Mouse (Mus musculus) heart, embryonic 15.5 days (tissue): ENCODE results near the gene Defb42. TPM values are rescaled to one million over a fixed set of nuclear protein-coding genes. Genes with fewer than 3 reads are reported as not detected.

Experiments used
- ATAC-seq: fragments of 200-750 bp; cut with Nextera tagmentation; replicated peaks from 2 replicates; pipeline ENCODE4 v1.8.0; 2017; ENCODE audit warnings: low read depth, moderate TSS enrichment; ENCODE audit not compliant: insufficient number of reproducible peaks, insufficient read depth, low FRiP score
- H3K27ac ChIP-seq: fragments of 300-500 bp; sonication (generic); 2 replicates; pipeline ENCODE4 v1.5.1; 2015; ENCODE audit warnings: mild to moderate bottlenecking, inconsistent platforms
- H3K27me3 ChIP-seq: fragments of 300-500 bp; sonication (generic); 2 replicates; pipeline ENCODE4 v1.6.1; 2015; ENCODE audit warnings: inconsistent platforms
- H3K36me3 ChIP-seq: fragments of 300-500 bp; sonication (generic); 2 replicates; pipeline ENCODE4 v1.6.1; 2015; ENCODE audit warnings: mild to moderate bottlenecking, inconsistent platforms
- H3K4me1 ChIP-seq: fragments of 300-500 bp; sonication (generic); replicated peaks from 2 replicates; pipeline ENCODE4 v1.6.1; 2015; ENCODE audit warnings: inconsistent platforms
- H3K4me2 ChIP-seq: fragments of 300-500 bp; sonication (generic); 2 replicates; pipeline ENCODE4 v1.6.1; 2015; ENCODE audit warnings: inconsistent platforms, mild to moderate bottlenecking, moderate library complexity
- H3K4me3 ChIP-seq: fragments of 300-500 bp; sonication (generic); 2 replicates; pipeline ENCODE4 v1.5.1; 2015; ENCODE audit warnings: mild to moderate bottlenecking, inconsistent platforms
- H3K9ac ChIP-seq: fragments of 300-500 bp; sonication (generic); 2 replicates; pipeline ENCODE4 v1.6.1; 2015; ENCODE audit warnings: mild to moderate bottlenecking, inconsistent platforms
- H3K9me3 ChIP-seq: fragments of 300-500 bp; sonication (generic); replicated peaks from 2 replicates; pipeline ENCODE4 v1.6.1; 2016; ENCODE audit warnings: inconsistent platforms
- WGBS: fragments of 180-500 bp; shearing (Covaris S2); methylation state at CpG from one replicate; pipeline ENCODE4 v1.1.7; 2015; ENCODE audit warnings: mixed read lengths; 5-methylcytosine and 5-hydroxymethylcytosine counted together
- polyA plus RNA-seq: library from polyadenylated mRNA; unstranded; fragments of >200 nt; fragmentation: Nextera tagmentation; extraction: Ambion mirVana; gene quantifications from 2 replicates; pipeline ENCODE4 v1.2.1, GENCODE M21; 2015

The Defb42 gene
- polyA plus RNA-seq, 1 experiment from 2014 or later: 1.6 TPM

- Histone ChIP-seq H3K27ac (no peak overlapping the region), H3K9ac (no peak overlapping the region), H3K36me3 (no peaks in the 10 kb centered on the region), H3K4me3 (no peak overlapping the region), H3K4me2 (no peak overlapping the region), H3K27me3 (no peaks in the 10 kb centered on the region), H3K9me3 (no peaks in the 10 kb centered on the region), H3K4me1 (peaks cover 29% of the 10 kb centered on the region)
- no peak for ATAC-seq
- 34% methylated on average over 10 of the region's 10 CpGs for WGBS
Observed at GRCm38 (mm10) chr14:63060361-63060760, 13.6 kb downstream of the Defb42 start.

- Histone ChIP-seq H3K27me3 (no peaks in the 10 kb centered on the region), H3K4me1 (peaks cover 32% of the 10 kb centered on the region), H3K36me3 (no peaks in the 10 kb centered on the region), H3K9ac (no peak overlapping the region), H3K4me3 (no peak overlapping the region), H3K9me3 (no peaks in the 10 kb centered on the region), H3K27ac (peak overlapping the region; percentile 7; the same call in 1 of the 2 replicates), H3K4me2 (no peak overlapping the region)
- peak; percentile 68; the same call in 1 of the 2 replicates for ATAC-seq
- 27% methylated on average over 2 of the region's 2 CpGs for WGBS
Observed at GRCm38 (mm10) chr14:63062184-63062583, 15.4 kb downstream of the Defb42 start.

GRCm38 (mm10) chr14:63065391-63065790 is 18.6 kb downstream of the Defb42 start:
- Histone ChIP-seq H3K27me3 (no peaks in the 10 kb centered on the region), H3K4me2 (no peak overlapping the region), H3K9ac (no peak overlapping the region), H3K9me3 (no peaks in the 10 kb centered on the region), H3K4me3 (no peak overlapping the region), H3K4me1 (peaks cover 58% of the 10 kb centered on the region), H3K36me3 (no peaks in the 10 kb centered on the region), H3K27ac (no peak overlapping the region)
- no peak for ATAC-seq
- WGBS: 77% methylated on average over 5 of the region's 5 CpGs

GRCm38 (mm10) chr14:63066630-63067310 is 20.0 kb downstream of the Defb42 start:
- H3K4me1 ChIP-seq: peaks cover 46% of the 10 kb centered on the region
- peak overlapping the region; percentile 51 for H3K4me2 ChIP-seq
- no peaks in the 10 kb centered on the region for H3K36me3 ChIP-seq
- H3K4me3 ChIP-seq: peak overlapping the region; percentile 8; the same call in 1 of the 2 replicates
- ATAC-seq: peak; percentile 29; the same call in 1 of the 2 replicates
- peak overlapping the region; percentile 16; the same call in 1 of the 2 replicates for H3K9ac ChIP-seq
- H3K9me3 ChIP-seq: no peaks in the 10 kb centered on the region
- no peaks in the 10 kb centered on the region for H3K27me3 ChIP-seq
- 12% methylated on average over 16 of the region's 16 CpGs for WGBS
- peak overlapping the region; percentile 92 for H3K27ac ChIP-seq

GRCm38 (mm10) chr14:63067708-63068107 is 20.9 kb downstream of the Defb42 start:
- 7% methylated on average over 15 of the region's 15 CpGs for WGBS
- peak; percentile 93 for ATAC-seq
- Histone ChIP-seq H3K4me3 (no peak overlapping the region), H3K4me1 (peaks cover 40% of the 10 kb centered on the region), H3K4me2 (peak overlapping the region; percentile 51), H3K36me3 (no peaks in the 10 kb centered on the region), H3K27me3 (no peaks in the 10 kb centered on the region), H3K27ac (peak overlapping the region; percentile 92), H3K9me3 (no peaks in the 10 kb centered on the region), H3K9ac (peak overlapping the region; percentile 23; the same call in 1 of the 2 replicates)

Other genes with a start within 250 kb of the Defb42 start
- 3.0 and 4.8 TPM in 2 replicates for gene Wdfy2, start 209.3 kb upstream of the Defb42 start, polyA plus RNA-seq
- gene Defb48, start 62.5 kb upstream of the Defb42 start, polyA plus RNA-seq: not detected in 2 replicates
- gene Defb47, start 48.9 kb upstream of the Defb42 start, polyA plus RNA-seq: not detected in 2 replicates
- not detected in 2 replicates for gene Defb43, start 35.2 kb upstream of the Defb42 start, polyA plus RNA-seq
- not detected in 2 replicates for gene Defb30, start 3.0 kb downstream of the Defb42 start, polyA plus RNA-seq